Mouse (Mus musculus): ENCODE data around the gene Dgkq.
A peak's percentile ranks its signal among the peaks of the same experiment; 100 is the strongest.
"Not testable (repeated sequence)": the region's sequence is repeated elsewhere in the genome, so short reads cannot be mapped to it uniquely, and the experiment has no call there.

Gene Dgkq

GRCm38 (mm10) chr5:108653341-108653740 lies 16.1 kb downstream of the Dgkq start:
- no peak for DNase-seq

DNA sequence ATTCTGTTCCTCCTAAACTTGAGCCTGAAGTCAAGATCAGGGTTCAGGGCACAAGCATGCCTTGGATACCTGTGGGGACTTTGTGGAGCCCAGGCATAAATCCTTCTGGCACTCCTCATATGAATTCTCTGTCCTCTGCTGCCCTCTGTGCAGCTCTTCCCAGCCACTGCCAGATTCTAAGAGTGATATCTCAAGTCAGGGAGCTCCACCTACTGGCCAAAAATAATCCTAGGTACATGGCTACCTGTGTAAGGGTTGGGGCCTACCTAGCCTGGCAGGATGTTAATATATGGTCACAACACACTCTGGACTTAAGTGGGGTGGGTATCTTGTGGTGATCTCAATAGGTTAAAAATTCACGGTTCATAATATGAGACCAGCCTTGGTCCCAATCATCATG lies 17.6 kb downstream of the Dgkq start:
- DNase-seq = peak; percentile 73

- DNase-seq = no peak
Measured at GRCm38 (mm10) chr5:108651136-108651720, 18.2 kb downstream of the Dgkq start.

DNA sequence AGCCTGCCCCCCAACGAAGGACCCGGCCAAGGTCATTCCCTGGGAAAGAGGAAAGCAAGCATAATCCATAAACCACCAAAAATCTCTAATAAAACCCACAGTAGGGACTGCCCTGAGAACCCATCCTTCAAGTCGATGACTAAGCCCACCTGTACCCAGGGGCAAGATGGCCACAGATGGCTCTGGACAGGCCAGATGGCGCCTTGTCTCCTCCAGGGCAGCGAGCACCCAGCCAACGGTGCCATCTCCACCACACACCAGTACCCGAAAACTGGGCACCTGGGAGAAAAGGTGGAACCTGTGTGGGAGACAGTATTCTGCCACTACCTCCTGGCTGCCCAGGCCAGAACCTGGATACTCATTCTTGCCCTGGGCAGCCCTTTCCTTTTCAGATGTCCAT lies 19.1 kb downstream of the Dgkq start:
- no peak for DNase-seq

GRCm38 (mm10) chr5:108648937-108649576 lies 20.4 kb downstream of the Dgkq start:
- no peak for DNase-seq

DNA sequence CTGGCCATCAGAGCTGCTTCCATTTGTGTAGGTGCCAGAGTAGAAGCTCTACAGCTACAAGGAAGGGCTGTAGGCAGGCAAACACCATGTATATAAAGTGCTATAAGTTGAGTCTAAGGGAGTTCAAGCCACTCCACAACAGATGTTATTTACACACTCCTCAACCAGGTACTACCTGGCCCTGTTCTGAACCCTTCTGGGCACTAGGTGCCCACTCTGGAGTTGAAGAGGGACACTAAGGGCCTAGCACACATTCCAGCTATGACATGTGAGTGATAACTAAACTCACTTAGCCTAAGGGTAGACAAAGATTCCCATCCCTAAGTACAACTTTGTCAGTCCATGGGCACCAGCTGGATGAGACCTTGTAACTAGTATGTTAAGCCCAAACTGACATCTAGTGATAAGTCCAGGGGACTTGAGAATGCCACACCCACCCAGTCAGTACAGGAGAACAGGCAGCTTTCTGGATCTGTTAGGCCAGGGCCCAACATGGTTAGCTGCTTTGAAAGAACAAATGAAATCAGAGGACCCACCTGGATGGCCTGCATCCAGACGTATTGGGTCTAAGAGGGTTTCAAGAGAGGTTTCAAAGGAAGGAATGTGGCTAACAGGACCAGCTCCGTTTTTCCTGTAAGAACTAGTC lies 21.5 kb downstream of the Dgkq start:
- DNase-seq = no peak

DNA sequence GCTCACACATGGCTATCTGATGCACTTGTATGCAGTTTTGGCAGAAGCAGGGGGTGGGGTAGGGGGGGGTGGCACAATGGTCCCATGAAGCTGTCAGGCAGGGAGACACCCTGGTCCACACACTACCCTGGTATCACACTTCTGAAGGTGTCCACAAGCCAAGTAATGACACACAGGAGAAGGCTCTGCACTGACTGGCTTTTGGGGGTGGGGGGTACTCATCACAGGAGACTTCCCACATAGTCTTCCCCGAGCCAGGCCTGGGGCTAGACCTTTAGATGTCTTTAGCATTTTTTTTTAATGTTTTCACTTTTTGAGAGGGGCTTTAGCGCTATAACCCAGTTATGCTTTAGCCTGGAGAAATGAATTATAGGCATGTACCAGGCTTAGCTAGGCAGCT lies 22.2 kb downstream of the Dgkq start:
- DNase-seq = no peak

- no peak for DNase-seq
Measured at GRCm38 (mm10) chr5:108646343-108646660, 23.2 kb downstream of the Dgkq start.

GRCm38 (mm10) chr5:108645651-108646342 lies 23.7 kb downstream of the Dgkq start:
- peak; percentile 15 for DNase-seq

GRCm38 (mm10) chr5:108643674-108644073 lies 25.8 kb downstream of the Dgkq start:
- DNase-seq = no peak

DNA sequence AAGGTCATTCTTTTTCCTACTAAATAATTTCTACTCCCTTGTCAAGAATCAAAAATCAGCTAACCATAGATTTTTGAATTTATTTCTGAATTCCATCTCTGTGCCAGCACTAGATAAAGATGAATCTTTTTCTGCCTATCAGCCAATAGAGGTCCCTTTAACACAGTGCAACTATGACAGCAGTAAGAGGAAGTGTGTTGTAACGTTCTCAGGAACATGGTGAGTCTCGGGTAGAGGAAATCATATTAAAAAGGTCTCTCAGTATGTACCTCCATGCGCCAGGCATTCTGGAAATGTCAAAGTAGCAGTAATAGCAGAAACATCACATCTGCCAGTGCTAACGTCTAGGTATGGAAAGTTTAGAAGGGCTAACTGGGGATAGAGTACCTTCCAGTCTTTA lies 33.3 kb downstream of the Dgkq start:
- no peak for DNase-seq

GRCm38 (mm10) chr5:108634088-108634487 lies 35.4 kb downstream of the Dgkq start:
- DNase-seq = not testable (repeated sequence)

DNA sequence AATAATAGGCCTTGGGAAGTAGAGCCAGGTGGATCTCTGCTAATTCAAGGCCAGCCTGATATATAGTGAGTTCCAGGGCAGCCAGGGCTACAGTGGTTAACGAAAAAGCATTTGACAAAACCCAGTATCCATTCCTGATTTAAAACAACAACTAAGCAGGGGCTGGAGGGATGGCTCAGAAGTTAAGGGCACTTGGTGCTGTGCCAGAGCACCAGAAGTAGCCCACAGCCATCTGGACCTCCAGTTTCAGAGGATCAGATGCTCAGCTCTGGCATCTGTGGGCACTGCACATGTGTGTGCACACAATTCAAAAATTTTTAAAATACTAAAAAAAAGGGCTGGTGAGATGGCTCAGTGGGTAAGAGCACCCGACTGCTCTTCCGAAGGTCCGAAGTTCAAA lies 35.8 kb downstream of the Dgkq start:
- DNase-seq = no peak

DNA sequence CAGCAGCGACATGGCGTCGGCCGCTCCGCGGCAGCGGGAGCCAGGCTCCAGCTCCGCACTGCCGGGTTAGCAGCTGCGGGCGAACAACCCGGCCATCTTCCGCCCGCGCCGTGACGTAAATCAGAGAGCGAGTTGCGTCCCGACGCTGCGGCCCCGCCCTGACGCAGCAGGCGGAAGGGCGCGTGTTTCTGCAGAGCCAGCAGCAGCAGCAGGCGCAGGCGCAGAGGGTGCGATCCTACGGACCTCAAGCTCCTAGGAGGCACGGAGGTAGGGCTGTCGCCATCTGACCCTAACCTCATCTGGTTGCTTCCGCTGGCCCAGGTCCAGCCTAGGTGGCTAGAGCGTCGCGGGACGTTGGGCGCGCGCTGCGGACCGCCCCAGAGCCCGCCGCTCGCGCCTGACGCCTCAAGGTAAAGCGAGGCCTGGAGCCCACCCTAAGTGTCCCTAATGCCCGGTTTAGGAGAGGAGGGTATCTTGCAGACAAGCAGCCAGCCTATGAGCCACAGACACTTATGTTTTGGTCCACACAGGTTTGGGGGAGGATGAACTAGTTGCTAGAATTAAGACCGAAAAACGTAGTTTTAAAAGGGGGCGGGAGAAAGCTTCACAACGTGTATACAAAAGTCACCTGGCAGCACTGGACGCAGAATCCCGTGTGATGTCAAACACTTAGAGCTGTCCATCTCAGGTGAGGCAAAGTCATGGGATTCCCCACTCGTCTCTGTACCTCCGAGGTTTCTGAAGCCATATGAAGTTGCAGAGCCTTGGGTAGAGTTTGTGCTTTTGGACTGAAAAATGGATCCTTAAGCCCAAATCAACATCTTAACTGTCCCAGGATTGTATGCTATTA lies 39.6 kb downstream of the Dgkq start, which contains the start of the genes Gak and Tmem175:
Gak (minus strand) TSS at position 122 of the 850 bp plus-strand sequence.
Tmem175 (plus strand) TSS at position 137 of the 850 bp plus-strand sequence.
- peak; percentile 93 for DNase-seq

DNA sequence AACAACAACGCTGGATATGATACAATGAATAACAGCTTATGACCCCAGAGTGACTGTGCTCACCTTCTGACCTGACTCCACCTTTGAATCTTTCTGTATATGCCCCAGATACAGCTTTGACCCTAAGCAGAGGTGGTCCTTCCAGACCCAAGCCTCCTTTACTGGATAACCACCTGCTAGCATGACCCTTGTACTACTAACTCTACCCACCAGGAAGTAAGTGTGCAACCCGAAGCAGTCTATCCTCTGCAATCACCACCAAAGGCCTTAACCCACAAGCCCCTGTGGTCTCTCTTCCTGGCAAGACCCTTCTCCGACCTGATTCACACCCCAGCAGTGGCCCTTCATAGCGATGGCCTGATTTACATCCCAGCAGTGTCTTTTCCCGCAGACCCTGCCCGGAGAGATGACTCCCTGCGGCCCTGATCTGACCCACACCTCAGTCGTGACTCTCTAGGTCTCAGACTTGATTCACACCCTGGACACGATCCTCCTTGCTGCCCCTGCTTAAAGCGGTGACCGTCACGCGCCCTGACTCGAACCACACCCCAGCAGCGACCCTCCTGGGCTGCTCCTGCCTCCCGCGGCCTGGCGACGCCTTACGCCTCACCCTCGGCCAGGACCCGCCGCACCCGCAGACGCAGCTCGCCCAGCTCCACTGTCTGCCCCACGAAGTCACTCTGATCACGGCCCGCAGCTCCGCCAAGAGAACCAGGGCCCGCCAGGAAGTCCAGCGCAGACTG lies 40.4 kb downstream of the Dgkq start:
- no peak for DNase-seq

GRCm38 (mm10) chr5:108626050-108626660 lies 43.3 kb downstream of the Dgkq start:
- no peak for DNase-seq

- no peak for DNase-seq
Measured at GRCm38 (mm10) chr5:108621870-108622269, 47.6 kb downstream of the Dgkq start.

- no peak for DNase-seq
Measured at GRCm38 (mm10) chr5:108610426-108610825, 59.0 kb downstream of the Dgkq start.

- DNase-seq = no peak
Measured at GRCm38 (mm10) chr5:108602537-108602936, 66.9 kb downstream of the Dgkq start.

GRCm38 (mm10) chr5:108599923-108600322 lies 69.5 kb downstream of the Dgkq start:
- DNase-seq = peak; percentile 9
